Mouse (Mus musculus) layer of hippocampus, postnatal 10 days (tissue): Measurements from ENCODE around the gene Raph1. TPM values are rescaled to one million over a fixed set of nuclear protein-coding genes. Genes with fewer than 3 reads are reported as not detected.
A peak's percentile ranks its signal among the peaks of the same experiment; 100 is the strongest.

Source experiments
- DNase-seq, 2 experiments: peaks; one replicate each; pipeline ENCODE4 v3.0.0; 2021; ENCODE audit warnings: low spot score in 2 of 2
- total RNA-seq, 2 experiments: library from RNA; stranded (reverse); gene quantifications; 2 replicates each; pipeline ENCODE4 v1.2.3; 2021

Gene Raph1
- total RNA-seq, 2 experiments from 2014 or later, result 89.5 to 103 TPM

GRCm38 (mm10) chr1:60565931-60566630 is 823 bp downstream of the Raph1 start:
- peak in 1 of 2 experiments; percentile 60 for DNase-seq

DNA sequence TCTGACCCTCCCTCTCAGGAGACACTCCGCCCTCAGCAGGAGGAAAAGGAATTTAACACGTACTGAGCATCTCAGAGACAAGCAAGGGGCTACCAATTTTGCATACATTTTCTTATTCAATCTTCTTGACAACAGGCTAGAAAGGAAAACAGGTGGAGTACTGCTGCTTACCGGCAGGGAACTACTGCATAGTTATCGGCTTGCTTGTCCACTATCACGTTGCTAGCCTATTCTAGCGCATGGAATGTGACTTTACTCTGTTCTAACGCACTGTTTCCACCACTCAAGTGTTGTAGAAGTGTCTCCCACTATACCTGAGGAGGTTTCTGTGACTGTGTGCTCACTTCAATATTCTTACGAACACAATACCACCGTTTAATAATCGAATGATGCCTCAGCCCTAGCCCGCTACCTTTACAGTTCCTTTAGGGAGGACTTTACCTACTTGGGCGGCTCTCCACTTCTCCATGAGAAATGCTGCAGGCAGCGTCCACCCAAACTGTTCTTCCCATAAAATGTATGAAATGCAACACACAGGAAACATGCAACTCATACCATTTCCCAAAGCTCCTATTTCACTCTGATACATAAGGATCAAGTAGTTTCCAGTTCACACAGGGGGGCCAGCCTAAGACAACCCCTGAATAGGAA is 1.5 kb downstream of the Raph1 start:
- peak; percentile 9 to 13 for DNase-seq

- DNase-seq, result no peak
Measured at GRCm38 (mm10) chr1:60564691-60565090, 2.2 kb downstream of the Raph1 start.

DNA sequence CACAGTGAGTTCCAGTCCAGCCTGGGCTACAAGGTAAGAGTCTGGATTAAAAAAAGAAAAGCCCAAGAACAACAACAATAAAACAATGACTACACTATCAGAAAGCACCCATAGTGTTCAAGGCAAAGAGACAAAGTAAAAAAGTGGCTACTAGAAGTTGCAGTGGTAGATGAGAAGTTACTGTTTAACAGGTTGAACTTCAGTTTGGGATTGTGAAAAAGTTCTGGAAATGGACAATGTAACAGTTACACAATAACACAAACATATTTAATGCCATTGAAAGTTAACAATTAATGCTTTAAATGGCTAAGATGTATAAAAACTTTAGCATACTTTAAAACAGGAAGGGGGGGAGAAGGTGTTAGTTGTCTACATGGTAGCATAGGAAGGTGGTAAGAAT is 3.9 kb downstream of the Raph1 start:
- no peak for DNase-seq

DNA sequence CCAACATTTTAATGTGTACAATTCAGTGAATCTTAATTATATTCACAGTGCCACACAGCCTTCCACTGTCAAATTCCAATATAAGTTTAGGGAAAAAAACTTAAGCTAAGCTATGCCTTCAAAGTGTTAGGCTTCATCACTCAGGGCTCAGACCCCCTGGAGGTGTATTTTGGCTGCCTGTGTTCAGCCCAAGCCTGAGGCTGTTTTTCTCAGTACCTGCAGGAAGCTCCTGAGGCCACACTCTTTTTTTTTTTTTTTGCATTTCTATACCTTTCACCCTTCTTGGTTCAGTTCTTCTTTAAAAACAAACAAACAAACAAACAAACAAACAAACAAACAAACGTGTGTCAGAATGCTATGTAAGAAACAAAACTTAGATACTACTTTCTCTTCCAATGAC is 23.2 kb downstream of the Raph1 start:
- DNase-seq, result no peak

DNA sequence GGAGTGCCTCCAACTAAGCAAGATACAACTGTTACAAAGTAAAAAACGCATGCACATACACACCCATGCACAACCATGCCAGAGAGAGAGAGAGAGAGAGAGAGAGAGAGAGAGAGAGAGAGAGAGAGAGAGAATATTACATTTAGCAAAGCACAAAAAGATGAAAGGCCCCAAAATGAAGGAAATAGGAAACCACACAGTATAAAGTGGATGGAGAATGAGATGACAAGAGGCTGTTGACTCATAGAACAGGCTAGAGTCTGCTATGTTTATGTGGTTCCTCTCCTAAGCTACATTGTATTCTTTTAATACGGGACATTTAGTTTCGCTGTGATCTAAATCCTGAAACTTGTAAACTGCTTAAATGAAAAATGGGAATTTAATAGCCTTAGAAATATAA is 27.6 kb downstream of the Raph1 start:
- DNase-seq, result no peak

DNA sequence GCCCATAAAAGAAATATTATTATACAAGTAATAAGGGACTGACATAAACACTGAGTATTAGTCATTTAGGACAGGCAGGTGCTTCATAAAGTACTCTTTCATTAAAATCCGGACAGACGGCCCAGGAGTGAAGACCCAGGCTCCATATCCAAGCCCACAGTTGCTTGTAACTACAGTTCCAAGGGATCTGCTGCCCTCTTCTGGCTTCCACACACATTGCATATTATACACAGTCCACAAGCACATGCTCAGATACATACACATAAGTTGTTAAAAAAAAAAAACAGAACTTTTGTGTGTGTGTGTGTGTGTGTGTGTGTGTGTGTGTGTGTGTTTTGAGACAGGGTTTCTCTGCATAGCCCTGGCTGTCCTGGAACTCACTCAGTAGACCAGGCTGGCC is 32.0 kb downstream of the Raph1 start:
- peak; percentile 16 to 19 for DNase-seq

GRCm38 (mm10) chr1:60530636-60531035 is 36.3 kb downstream of the Raph1 start:
- DNase-seq, result no peak

DNA sequence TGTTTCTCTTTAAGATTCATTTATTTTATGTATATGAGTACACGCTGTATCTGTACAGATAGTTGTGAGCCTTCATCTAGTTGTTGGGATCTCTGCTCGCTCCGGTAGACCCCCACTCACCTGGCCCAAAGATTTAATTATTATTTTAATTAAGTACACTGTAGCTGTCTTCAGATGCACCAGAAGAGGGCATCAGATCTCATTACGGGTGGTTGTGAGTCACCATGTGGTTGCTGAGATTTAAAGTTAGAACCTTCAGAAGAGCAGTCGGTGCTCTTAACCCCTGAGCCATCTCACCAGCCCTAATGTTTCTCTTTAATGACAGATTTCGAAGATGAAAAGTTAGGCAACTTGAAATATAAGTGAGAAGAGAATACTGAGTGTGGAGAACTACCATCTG is 36.8 kb downstream of the Raph1 start:
- no peak for DNase-seq

DNA sequence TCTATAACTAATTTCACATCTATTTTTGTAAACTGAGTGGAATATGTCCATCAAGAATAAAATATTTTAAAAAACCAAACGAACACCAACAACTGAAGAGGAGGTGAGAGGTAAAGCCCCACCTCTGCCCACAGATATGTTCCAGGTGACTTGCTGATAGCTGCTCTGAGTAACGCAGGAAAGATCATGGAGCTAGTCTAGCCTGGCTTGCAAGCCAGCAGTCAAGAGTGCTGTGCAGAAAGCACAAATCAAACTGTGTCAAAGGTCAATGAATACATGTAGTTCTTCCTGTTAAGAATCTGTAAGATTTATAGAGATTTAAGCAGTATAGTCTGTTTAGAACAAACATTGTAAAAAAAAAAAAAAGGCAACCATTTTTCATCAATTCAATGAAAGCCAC is 56.3 kb downstream of the Raph1 start:
- no peak for DNase-seq

- DNase-seq, result no peak
Measured at GRCm38 (mm10) chr1:60503456-60503855, 63.4 kb downstream of the Raph1 start.

DNA sequence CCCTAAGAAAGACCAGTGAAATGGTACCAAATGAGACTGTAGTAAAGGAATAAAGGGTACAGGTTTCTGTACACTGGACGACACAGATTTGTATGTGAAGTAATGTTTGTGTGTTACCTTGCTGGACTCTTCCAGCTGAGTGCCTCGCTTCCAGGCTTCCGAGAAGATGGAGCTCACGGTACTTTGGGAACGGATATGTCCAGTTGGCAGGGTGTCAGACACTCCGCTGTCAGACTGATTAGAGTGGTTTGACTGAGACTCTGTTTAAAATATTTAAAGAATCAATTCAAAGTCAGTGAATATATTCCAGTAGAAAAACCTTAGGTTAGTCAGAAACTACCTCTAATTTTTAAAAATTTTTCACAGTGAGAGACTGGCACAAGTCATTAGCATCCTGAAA is 73.5 kb downstream of the Raph1 start:
- DNase-seq, result no peak

GRCm38 (mm10) chr1:60492404-60492803 is 74.5 kb downstream of the Raph1 start:
- no peak for DNase-seq

- no peak for DNase-seq
Measured at GRCm38 (mm10) chr1:60490510-60490909, 76.4 kb downstream of the Raph1 start.

- no peak for DNase-seq
Measured at GRCm38 (mm10) chr1:60489660-60490059, 77.2 kb downstream of the Raph1 start.

- no peak for DNase-seq
Measured at GRCm38 (mm10) chr1:60488635-60489034, 78.3 kb downstream of the Raph1 start.

DNA sequence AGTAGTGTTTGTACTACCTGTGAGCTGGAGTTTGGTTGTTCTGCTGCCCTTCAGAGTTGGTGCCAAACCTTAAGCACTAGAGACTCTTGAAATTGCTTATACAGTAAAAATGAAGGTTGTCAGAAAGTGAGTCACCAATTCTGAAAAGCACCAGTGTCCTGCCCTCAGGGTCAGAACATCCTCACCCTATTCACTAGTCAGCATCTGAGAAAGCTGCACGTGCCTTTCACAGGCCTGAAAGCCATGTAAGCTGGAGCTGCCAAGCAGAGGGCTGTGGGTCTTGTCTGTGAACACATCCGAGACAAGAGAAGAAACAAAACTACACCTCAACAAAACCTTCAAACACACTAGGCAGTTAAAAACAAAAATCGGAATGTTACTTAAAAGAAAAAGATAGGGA is 81.3 kb downstream of the Raph1 start:
- DNase-seq, result no peak

DNA sequence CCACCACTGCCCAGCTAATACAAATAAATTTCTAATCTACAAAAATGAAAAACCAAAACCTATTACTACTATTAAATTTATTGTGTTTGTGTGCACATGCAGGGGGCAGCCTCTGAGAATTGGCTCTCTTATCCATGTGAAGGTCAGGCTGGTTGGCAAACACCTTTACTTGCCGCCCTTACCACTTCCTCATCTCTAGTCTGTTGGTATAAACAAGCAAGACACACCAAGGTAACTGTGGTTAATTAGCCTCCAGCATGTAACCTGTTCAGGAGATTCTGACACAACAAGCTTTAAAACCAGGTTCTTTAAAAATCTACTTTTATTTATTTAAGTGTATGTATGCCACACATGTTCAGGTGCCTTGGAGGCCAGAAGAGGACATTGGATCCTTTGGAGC is 84.0 kb downstream of the Raph1 start:
- DNase-seq, result no peak

DNA sequence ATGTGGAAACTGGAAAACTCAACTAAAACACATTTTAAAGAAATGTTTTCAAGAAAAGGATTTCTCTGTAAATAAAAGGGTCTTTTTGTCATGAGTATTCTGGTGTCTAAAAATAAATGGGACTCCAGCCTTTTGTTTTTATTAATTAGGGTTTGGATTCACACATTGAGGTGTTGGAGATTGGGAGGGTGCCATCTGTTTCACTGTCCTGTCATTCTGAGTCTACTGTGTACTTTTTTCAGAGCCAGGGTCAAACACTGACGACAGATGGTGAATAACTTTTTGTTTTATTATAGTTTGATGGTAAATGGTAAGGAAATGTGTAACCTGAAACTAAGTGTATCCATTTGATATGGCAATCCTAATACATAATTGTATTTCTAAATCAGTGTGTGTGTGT is 85.3 kb downstream of the Raph1 start:
- no peak for DNase-seq

DNA sequence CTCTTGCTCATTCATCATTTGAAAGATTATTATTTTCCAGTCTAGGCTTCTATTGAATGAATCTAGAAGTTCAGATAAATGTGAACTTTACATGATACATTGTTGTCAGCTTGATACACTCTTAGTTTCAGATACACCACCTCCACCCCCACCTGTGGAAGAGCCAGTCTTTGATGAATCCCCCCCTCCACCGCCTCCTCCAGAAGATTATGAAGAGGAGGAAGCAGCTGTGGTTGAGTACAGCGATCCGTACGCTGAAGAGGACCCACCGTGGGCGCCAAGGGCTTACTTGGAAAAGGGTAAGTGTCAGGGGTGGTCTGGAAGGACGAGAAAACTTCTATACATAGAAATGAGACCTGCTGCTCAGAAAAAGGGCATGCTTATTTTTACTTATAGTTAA is 96.4 kb downstream of the Raph1 start:
- DNase-seq, result no peak

DNA sequence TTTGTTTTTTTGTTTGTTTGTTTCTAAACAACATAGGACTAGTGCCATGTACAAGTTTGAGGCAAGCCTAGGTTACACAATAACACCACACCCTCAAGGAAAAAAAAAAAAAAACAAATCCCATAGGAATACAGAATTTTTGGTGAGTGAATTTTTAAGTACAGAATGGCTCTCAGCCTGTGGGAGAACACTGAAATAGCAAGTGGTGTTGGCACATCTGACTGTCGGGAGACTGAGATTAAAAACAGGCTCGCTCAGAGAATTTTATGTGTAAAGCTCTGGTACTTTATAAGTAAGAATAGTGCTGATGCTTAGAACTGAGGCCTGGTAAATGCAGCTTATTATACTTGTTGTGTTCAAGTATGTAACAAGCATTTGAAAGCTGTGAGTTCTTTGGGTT is 97.4 kb downstream of the Raph1 start:
- DNase-seq, result no peak

- no peak for DNase-seq
Measured at GRCm38 (mm10) chr1:60460623-60461022, 106.3 kb downstream of the Raph1 start.

GRCm38 (mm10) chr1:60449896-60450295 is 117.0 kb downstream of the Raph1 start:
- DNase-seq, result no peak
